Mouse (Mus musculus): Measurements from ENCODE around the gene Sgcd. TPM values are rescaled to one million over a fixed set of nuclear protein-coding genes. Genes with fewer than 3 reads are reported as not detected.

Gene Sgcd
- polyA plus RNA-seq, 1 experiment from 2014 or later = 4.4 TPM

DNA sequence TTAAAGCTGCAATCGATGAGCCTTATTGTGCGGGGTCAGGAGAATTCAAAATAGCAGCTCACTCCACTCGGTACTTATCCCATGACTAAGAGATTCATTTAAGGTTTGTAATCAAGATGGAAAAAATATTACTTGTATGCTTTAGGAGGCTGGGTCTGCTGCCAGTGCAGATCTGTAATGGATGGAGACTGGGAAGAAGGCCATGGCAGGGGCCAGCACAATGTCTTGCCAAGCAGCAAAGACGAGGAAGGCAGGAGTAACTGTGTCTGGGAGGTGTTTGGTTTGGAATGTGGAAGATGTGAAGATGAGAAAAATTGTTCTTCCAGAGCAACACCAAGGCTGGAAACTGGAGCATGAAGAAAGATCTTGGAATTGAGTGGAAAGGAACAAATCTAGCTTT is 36.4 kb downstream of the Sgcd start:
- ATAC-seq (ENCODE audit: insufficient read depth, low FRiP score) = no peak
- Histone ChIP-seq H3K9me3 (replicated peaks; ENCODE audit: control insufficient read depth, low read length) (no peaks in the 10 kb centered on the region), H3K9ac (ENCODE audit: low read length) (no peak overlapping the region), H3K4me2 (ENCODE audit: low read depth, low read length) (no peak overlapping the region), H3K4me1 (ENCODE audit: control insufficient read depth, insufficient read depth, low read length) (no peaks in the 10 kb centered on the region), H3K27me3 (ENCODE audit: control insufficient read depth, insufficient read depth, low read length) (no peaks in the 10 kb centered on the region), H3K4me3 (replicated peaks; ENCODE audit: low read length) (no peak overlapping the region), H3K36me3 (ENCODE audit: control insufficient read depth, insufficient read depth, low read length) (no peaks in the 10 kb centered on the region), H3K27ac (ENCODE audit: low read length) (no peak overlapping the region)
- WGBS = 63% methylated on average over 4 of the region's 4 CpGs

DNA sequence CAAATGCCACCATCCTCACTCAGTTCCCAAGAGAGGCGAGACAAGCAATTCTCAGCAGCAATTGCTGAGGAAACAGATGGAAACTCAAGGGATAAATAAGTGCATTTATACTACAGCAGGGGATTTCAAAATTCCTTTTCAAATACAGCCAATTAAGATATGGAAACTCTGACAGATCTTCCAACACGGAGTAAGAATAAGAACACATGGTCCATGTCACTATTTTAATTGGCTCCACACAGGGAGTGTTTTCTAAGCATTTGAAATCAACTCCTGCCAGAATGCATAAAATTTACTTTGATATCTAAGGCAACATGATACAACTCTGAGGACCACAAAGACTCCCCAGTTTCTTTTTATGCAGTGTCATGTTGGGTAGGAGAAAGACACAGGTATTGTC is 49.0 kb downstream of the Sgcd start:
- Histone ChIP-seq H3K27me3 (ENCODE audit: control insufficient read depth, insufficient read depth, low read length) (no peaks in the 10 kb centered on the region), H3K36me3 (ENCODE audit: control insufficient read depth, insufficient read depth, low read length) (no peaks in the 10 kb centered on the region), H3K9me3 (replicated peaks; ENCODE audit: control insufficient read depth, low read length) (no peaks in the 10 kb centered on the region), H3K4me3 (replicated peaks; ENCODE audit: low read length) (no peak overlapping the region), H3K9ac (ENCODE audit: low read length) (no peak overlapping the region), H3K4me2 (ENCODE audit: low read depth, low read length) (no peak overlapping the region), H3K4me1 (ENCODE audit: control insufficient read depth, insufficient read depth, low read length) (no peaks in the 10 kb centered on the region), H3K27ac (ENCODE audit: low read length) (no peak overlapping the region)
- 77% methylated on average over 2 of the region's 2 CpGs for WGBS
- no peak for ATAC-seq (ENCODE audit: insufficient read depth, low FRiP score)

DNA sequence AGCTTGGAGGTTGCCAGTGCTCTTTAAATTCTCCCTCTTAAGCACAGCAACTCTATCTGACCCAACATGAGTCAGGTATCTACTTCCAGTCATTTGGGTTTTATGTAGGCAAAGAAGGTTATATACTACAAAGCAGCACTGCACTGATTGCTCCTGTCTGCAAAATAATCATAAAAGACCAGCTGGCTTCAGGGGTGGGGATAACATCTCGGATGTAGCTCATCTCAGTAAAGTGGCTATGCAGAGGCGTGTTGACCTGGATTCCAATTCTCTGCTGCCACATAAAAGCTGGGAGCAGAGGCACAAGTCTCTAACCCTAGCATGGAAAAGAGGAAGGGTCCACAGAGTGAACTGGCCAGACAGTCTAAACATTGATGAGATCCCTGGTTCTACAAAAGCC is 71.2 kb downstream of the Sgcd start:
- no peak for ATAC-seq (ENCODE audit: insufficient read depth, low FRiP score)
- Histone ChIP-seq H3K27ac (ENCODE audit: low read length) (no peak overlapping the region), H3K4me3 (replicated peaks; ENCODE audit: low read length) (no peak overlapping the region), H3K36me3 (ENCODE audit: control insufficient read depth, insufficient read depth, low read length) (no peaks in the 10 kb centered on the region), H3K9me3 (replicated peaks; ENCODE audit: control insufficient read depth, low read length) (no peaks in the 10 kb centered on the region), H3K27me3 (ENCODE audit: control insufficient read depth, insufficient read depth, low read length) (no peaks in the 10 kb centered on the region), H3K4me1 (ENCODE audit: control insufficient read depth, insufficient read depth, low read length) (no peaks in the 10 kb centered on the region), H3K4me2 (ENCODE audit: low read depth, low read length) (no peak overlapping the region), H3K9ac (ENCODE audit: low read length) (no peak overlapping the region)
- 73% methylated on average over 2 of the region's 2 CpGs for WGBS

DNA sequence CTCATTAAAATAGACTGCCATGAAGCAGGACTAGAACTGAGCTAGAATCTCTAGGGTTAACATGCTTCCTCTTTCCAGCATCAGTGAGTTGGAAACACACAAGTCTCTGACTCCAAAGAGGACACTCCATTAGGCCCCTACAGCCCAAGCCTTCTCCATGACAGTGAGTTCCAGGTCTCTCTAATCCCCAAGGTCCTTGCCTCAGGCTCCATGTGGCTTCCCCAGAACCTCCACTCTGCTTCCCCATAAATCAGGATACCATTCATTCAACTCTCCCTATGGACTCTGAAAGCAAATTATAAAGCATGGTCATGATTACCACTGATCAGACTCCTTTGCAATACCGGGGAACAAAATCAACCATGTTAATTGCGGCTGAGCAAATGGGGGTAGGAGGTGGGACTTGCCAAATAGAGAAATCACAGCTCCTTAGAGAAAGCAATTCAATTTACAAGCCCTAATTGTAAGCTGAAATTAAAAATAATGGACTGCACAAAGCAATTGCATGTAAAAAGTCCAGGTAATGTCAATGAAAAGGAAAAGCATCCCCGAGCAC is 97.1 kb downstream of the Sgcd start:
- Histone ChIP-seq H3K27ac (ENCODE audit: low read length) (no peak overlapping the region), H3K36me3 (ENCODE audit: control insufficient read depth, insufficient read depth, low read length) (no peaks in the 10 kb centered on the region), H3K4me1 (ENCODE audit: control insufficient read depth, insufficient read depth, low read length) (no peaks in the 10 kb centered on the region), H3K27me3 (ENCODE audit: control insufficient read depth, insufficient read depth, low read length) (no peaks in the 10 kb centered on the region), H3K4me3 (replicated peaks; ENCODE audit: low read length) (no peak overlapping the region), H3K9me3 (replicated peaks; ENCODE audit: control insufficient read depth, low read length) (no peaks in the 10 kb centered on the region), H3K4me2 (ENCODE audit: low read depth, low read length) (no peak overlapping the region), H3K9ac (ENCODE audit: low read length) (no peak overlapping the region)
- ATAC-seq (ENCODE audit: insufficient read depth, low FRiP score) = no peak
- WGBS = 83% methylated on average over 3 of the region's 3 CpGs

DNA sequence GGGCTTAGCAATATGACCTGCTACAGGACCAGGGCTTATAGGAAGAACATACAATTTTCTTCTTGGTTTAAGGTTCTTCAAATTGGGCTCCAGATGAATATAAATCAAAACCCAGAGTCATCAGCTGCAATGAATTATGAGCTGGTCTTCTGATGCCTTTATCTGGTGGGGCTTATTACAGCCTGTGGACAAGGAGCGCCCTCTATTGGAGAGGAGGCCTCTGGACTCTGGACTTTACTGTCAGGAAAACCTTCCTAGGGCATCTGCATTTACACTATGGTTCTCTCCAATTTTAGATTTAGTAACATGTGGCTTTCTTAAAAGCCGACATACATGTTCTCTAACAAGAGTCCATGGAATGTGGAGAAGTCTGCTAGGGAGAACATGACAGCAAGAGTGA is 98.5 kb downstream of the Sgcd start:
- Histone ChIP-seq H3K36me3 (ENCODE audit: control insufficient read depth, insufficient read depth, low read length) (no peaks in the 10 kb centered on the region), H3K27ac (ENCODE audit: low read length) (no peak overlapping the region), H3K27me3 (ENCODE audit: control insufficient read depth, insufficient read depth, low read length) (no peaks in the 10 kb centered on the region), H3K4me2 (ENCODE audit: low read depth, low read length) (no peak overlapping the region), H3K4me1 (ENCODE audit: control insufficient read depth, insufficient read depth, low read length) (no peaks in the 10 kb centered on the region), H3K9me3 (replicated peaks; ENCODE audit: control insufficient read depth, low read length) (no peaks in the 10 kb centered on the region), H3K9ac (ENCODE audit: low read length) (no peak overlapping the region), H3K4me3 (replicated peaks; ENCODE audit: low read length) (no peak overlapping the region)
- 55% methylated on average over 2 of the region's 2 CpGs for WGBS
- ATAC-seq (ENCODE audit: insufficient read depth, low FRiP score) = no peak

DNA sequence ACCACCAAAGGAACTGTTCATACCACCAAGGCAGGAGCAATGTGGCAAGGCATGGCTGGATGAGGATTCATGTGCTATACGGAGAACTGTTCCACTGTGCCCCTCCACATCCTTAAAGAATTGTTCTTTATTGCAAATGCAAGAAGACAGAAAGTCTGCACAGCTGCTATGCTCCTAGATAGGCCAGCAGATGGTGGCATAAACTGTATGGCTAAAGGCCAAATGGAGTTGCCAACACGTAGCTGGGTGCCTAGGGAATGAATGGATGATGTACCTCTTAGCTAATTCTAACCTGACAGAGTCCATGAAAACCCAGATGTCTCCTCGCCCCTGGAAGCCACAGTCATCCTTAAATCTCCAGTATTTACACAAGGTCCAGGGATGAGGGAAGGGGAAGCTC is 103.5 kb downstream of the Sgcd start:
- Histone ChIP-seq H3K4me1 (ENCODE audit: control insufficient read depth, insufficient read depth, low read length) (no peaks in the 10 kb centered on the region), H3K27ac (ENCODE audit: low read length) (no peak overlapping the region), H3K36me3 (ENCODE audit: control insufficient read depth, insufficient read depth, low read length) (no peaks in the 10 kb centered on the region), H3K9ac (ENCODE audit: low read length) (no peak overlapping the region), H3K4me3 (replicated peaks; ENCODE audit: low read length) (no peak overlapping the region), H3K9me3 (replicated peaks; ENCODE audit: control insufficient read depth, low read length) (no peaks in the 10 kb centered on the region), H3K4me2 (ENCODE audit: low read depth, low read length) (no peak overlapping the region), H3K27me3 (ENCODE audit: control insufficient read depth, insufficient read depth, low read length) (no peaks in the 10 kb centered on the region)
- ATAC-seq (ENCODE audit: insufficient read depth, low FRiP score) = no peak
- WGBS = 50% methylated on average over 3 of the region's 3 CpGs

DNA sequence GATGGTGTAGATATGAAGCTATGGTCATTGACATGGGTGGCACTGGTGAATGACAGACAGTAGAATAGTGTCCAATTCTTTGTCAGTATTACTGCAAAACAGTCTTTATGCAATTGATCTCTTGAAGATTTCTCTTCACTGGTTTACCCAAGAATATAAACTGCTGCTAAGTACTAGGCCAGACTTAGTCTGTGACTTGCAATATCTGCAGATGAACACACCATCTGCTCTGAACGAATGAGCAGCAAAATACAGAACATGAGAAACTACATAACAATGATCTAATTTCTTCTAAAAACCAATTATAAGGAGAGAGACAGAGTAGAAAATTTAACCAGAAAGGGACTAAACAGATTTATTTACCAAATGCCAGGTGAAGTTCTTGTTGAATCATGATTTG is 105.2 kb downstream of the Sgcd start:
- WGBS = 70% methylated on average over 1 of the region's 1 CpGs

DNA sequence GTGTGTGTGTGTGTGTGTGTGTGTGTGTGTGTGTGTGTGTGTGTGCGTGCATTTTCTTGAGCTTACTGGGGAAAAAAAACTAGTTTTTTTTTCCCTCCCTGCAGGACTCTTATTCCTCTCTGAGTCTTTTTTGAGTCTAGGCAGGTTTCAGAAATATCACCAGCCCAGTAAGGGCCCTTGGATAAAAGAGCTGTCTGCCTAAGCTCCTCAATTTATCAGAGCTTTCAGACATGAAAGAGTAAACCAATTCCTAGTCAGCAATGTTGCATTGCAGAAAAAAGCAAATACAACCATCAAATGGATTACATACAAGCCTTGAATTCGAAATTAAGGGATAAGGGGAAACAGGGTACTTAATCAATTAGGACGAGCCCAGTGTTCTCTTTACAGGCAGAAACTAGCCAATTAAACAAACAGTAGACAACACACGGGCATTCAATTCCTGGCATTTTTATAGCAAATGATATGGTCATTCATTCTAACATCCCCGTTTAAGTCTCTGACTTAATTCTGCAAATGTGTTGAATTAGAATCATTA is 112.1 kb downstream of the Sgcd start:
- H3K36me3 ChIP-seq (ENCODE audit: control insufficient read depth, insufficient read depth, low read length) = no peaks in the 10 kb centered on the region
- H3K9me3 ChIP-seq (replicated peaks; ENCODE audit: control insufficient read depth, low read length) = no peaks in the 10 kb centered on the region
- no peaks in the 10 kb centered on the region for H3K27me3 ChIP-seq (ENCODE audit: control insufficient read depth, insufficient read depth, low read length)
- WGBS = 47% methylated on average over 5 of the region's 5 CpGs
- ATAC-seq (ENCODE audit: insufficient read depth, low FRiP score) = no peak
- H3K4me3 ChIP-seq (replicated peaks; ENCODE audit: low read length) = no peak overlapping the region
- H3K4me2 ChIP-seq (ENCODE audit: low read depth, low read length) = no peak overlapping the region
- H3K9ac ChIP-seq (ENCODE audit: low read length) = no peak overlapping the region
- H3K4me1 ChIP-seq (ENCODE audit: control insufficient read depth, insufficient read depth, low read length) = no peaks in the 10 kb centered on the region
- H3K27ac ChIP-seq (ENCODE audit: low read length) = no peak overlapping the region

More for the DNA sequence above, 105.2 kb downstream of the Sgcd start:
- no peaks in the 10 kb centered on the region for H3K27me3 ChIP-seq (ENCODE audit: control insufficient read depth, insufficient read depth, low read length)
- H3K4me3 ChIP-seq (replicated peaks; ENCODE audit: low read length) = no peak overlapping the region
- no peaks in the 10 kb centered on the region for H3K9me3 ChIP-seq (replicated peaks; ENCODE audit: control insufficient read depth, low read length)
- H3K4me2 ChIP-seq (ENCODE audit: low read depth, low read length) = no peak overlapping the region
- no peak for ATAC-seq (ENCODE audit: insufficient read depth, low FRiP score)
- H3K36me3 ChIP-seq (ENCODE audit: control insufficient read depth, insufficient read depth, low read length) = no peaks in the 10 kb centered on the region
- no peak overlapping the region for H3K27ac ChIP-seq (ENCODE audit: low read length)
- no peaks in the 10 kb centered on the region for H3K4me1 ChIP-seq (ENCODE audit: control insufficient read depth, insufficient read depth, low read length)
- no peak overlapping the region for H3K9ac ChIP-seq (ENCODE audit: low read length)

DNA sequence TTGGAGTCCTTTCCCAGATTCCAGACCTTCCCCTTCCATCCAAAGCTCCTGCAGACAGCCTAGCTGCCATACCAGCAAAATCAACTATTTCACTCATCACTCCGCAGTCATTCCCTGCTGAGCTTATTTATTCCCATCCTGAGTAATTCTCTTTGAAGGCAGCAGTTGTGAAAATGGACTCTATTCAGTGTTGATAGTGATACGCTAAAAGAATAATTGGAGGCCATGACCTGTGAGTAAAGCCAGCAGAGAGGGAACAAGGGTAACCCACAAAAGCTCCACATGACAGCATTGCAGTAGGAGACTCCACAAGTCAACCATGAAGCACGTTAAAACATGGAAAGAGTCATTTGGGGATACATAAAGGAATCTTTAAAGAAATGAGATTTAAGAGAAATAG is 142.9 kb downstream of the Sgcd start:
- Histone ChIP-seq H3K36me3 (ENCODE audit: control insufficient read depth, insufficient read depth, low read length) (no peaks in the 10 kb centered on the region), H3K9me3 (replicated peaks; ENCODE audit: control insufficient read depth, low read length) (no peaks in the 10 kb centered on the region), H3K4me3 (replicated peaks; ENCODE audit: low read length) (no peak overlapping the region), H3K4me2 (ENCODE audit: low read depth, low read length) (no peak overlapping the region), H3K27me3 (ENCODE audit: control insufficient read depth, insufficient read depth, low read length) (no peaks in the 10 kb centered on the region), H3K4me1 (ENCODE audit: control insufficient read depth, insufficient read depth, low read length) (no peaks in the 10 kb centered on the region), H3K27ac (ENCODE audit: low read length) (no peak overlapping the region), H3K9ac (ENCODE audit: low read length) (no peak overlapping the region)
- ATAC-seq (ENCODE audit: insufficient read depth, low FRiP score) = no peak
- WGBS = 44% methylated on average over 3 of the region's 3 CpGs

Data from stomach, embryonic 16.5 days (tissue).